Mouse (Mus musculus): ENCODE data around the gene Kcnk1. TPM values are rescaled to one million over a fixed set of nuclear protein-coding genes. Genes with fewer than 3 reads are reported as not detected.

The Kcnk1 gene
- total RNA-seq, 1 experiment, result 28.0 TPM

GRCm38 (mm10) chr8:126028941-126029340, 34.0 kb downstream of the Kcnk1 start:
- no peaks in the 10 kb centered on the region for H3K4me1 ChIP-seq (ENCODE audit: control insufficient read depth in 2 of 2, insufficient read depth in 2 of 2, low read length in 2 of 2, poor library complexity in 1 of 2)
- H3K9ac ChIP-seq (ENCODE audit: insufficient read depth, low read depth, low read length, poor library complexity, severe bottlenecking), result no peak overlapping the region
- H3K36me3 ChIP-seq (ENCODE audit: control insufficient read depth, insufficient read depth, low read length, poor library complexity, severe bottlenecking), result peaks cover 22% of the 10 kb centered on the region; the same call in 1 of the 2 replicates
- no peak overlapping the region for H3K27ac ChIP-seq (ENCODE audit: insufficient read depth, low read depth, low read length, poor library complexity, severe bottlenecking)
- no peak overlapping the region for H3K4me3 ChIP-seq (ENCODE audit: insufficient read depth in 1 of 2, low read depth in 1 of 2, low read length in 2 of 2, poor library complexity in 1 of 2, severe bottlenecking in 1 of 2)
- DNase-seq (ENCODE audit: low read depth, low spot score), result no peak
- TF ChIP-seq ZC3H11A (IDR thresholded peaks at IDR 0.05; ENCODE audit: borderline replicate concordance, low read depth, low read length) (no peak), HCFC1 (IDR thresholded peaks at IDR 0.05; ENCODE audit: borderline replicate concordance, insufficient read depth, low read length) (no peak), CHD2 (IDR thresholded peaks at IDR 0.05; ENCODE audit: low read depth, low read length) (no peak), MAFK (IDR thresholded peaks at IDR 0.05; ENCODE audit: insufficient read depth, low read depth, low read length) (no peak), ZNF384 (IDR thresholded peaks at IDR 0.05; ENCODE audit: low read depth, low read length) (no peak)
- H3K9me3 ChIP-seq (ENCODE audit: control insufficient read depth, insufficient read depth, low read depth, low read length), result no peaks in the 10 kb centered on the region
- in situ Hi-C loops (cut with MboI; ENCODE audit: low sequenced_read_pairs in 2 of 2, unreplicated experiment in 2 of 2), result no loop called here

GRCm38 (mm10) chr8:126032776-126033175, 37.8 kb downstream of the Kcnk1 start:
- no peak overlapping the region for H3K27ac ChIP-seq (ENCODE audit: insufficient read depth, low read depth, low read length, poor library complexity, severe bottlenecking)
- H3K4me1 ChIP-seq (ENCODE audit: control insufficient read depth in 2 of 2, insufficient read depth in 2 of 2, low read length in 2 of 2, poor library complexity in 1 of 2), result no peaks in the 10 kb centered on the region
- no peak for DNase-seq (ENCODE audit: low read depth, low spot score)
- peaks cover 9% of the 10 kb centered on the region; the same call in 1 of the 2 replicates for H3K36me3 ChIP-seq (ENCODE audit: control insufficient read depth, insufficient read depth, low read length, poor library complexity, severe bottlenecking)
- no peak overlapping the region for H3K9ac ChIP-seq (ENCODE audit: insufficient read depth, low read depth, low read length, poor library complexity, severe bottlenecking)
- in situ Hi-C loops (cut with MboI; ENCODE audit: low sequenced_read_pairs in 2 of 2, unreplicated experiment in 2 of 2), result no loop called here
- H3K4me3 ChIP-seq (ENCODE audit: insufficient read depth in 1 of 2, low read depth in 1 of 2, low read length in 2 of 2, poor library complexity in 1 of 2, severe bottlenecking in 1 of 2), result no peak overlapping the region
- no peaks in the 10 kb centered on the region for H3K9me3 ChIP-seq (ENCODE audit: control insufficient read depth, insufficient read depth, low read depth, low read length)
- TF ChIP-seq ZNF384 (IDR thresholded peaks at IDR 0.05; ENCODE audit: low read depth, low read length), result no peak
- TF ChIP-seq ZC3H11A (IDR thresholded peaks at IDR 0.05; ENCODE audit: borderline replicate concordance, low read depth, low read length), result no peak
- no peak for TF ChIP-seq MAFK (IDR thresholded peaks at IDR 0.05; ENCODE audit: insufficient read depth, low read depth, low read length)
- TF ChIP-seq HCFC1 (IDR thresholded peaks at IDR 0.05; ENCODE audit: borderline replicate concordance, insufficient read depth, low read length), result no peak
- no peak for TF ChIP-seq CHD2 (IDR thresholded peaks at IDR 0.05; ENCODE audit: low read depth, low read length)

- Histone ChIP-seq H3K9me3 (ENCODE audit: control insufficient read depth, insufficient read depth, low read depth, low read length) (no peaks in the 10 kb centered on the region), H3K36me3 (ENCODE audit: control insufficient read depth, insufficient read depth, low read length, poor library complexity, severe bottlenecking) (peaks cover 2% of the 10 kb centered on the region; the same call in 1 of the 2 replicates), H3K4me3 (ENCODE audit: insufficient read depth in 1 of 2, low read depth in 1 of 2, low read length in 2 of 2, poor library complexity in 1 of 2, severe bottlenecking in 1 of 2) (no peak overlapping the region), H3K27ac (ENCODE audit: insufficient read depth, low read depth, low read length, poor library complexity, severe bottlenecking) (no peak overlapping the region), H3K4me1 (ENCODE audit: control insufficient read depth in 2 of 2, insufficient read depth in 2 of 2, low read length in 2 of 2, poor library complexity in 1 of 2) (no peaks in the 10 kb centered on the region), H3K9ac (ENCODE audit: insufficient read depth, low read depth, low read length, poor library complexity, severe bottlenecking) (no peak overlapping the region)
- TF ChIP-seq HCFC1 (IDR thresholded peaks at IDR 0.05; ENCODE audit: borderline replicate concordance, insufficient read depth, low read length) (no peak), ZNF384 (IDR thresholded peaks at IDR 0.05; ENCODE audit: low read depth, low read length) (no peak), MAFK (IDR thresholded peaks at IDR 0.05; ENCODE audit: insufficient read depth, low read depth, low read length) (no peak), ZC3H11A (IDR thresholded peaks at IDR 0.05; ENCODE audit: borderline replicate concordance, low read depth, low read length) (no peak), CHD2 (IDR thresholded peaks at IDR 0.05; ENCODE audit: low read depth, low read length) (no peak)
- in situ Hi-C loops (cut with MboI; ENCODE audit: low sequenced_read_pairs in 2 of 2, unreplicated experiment in 2 of 2), result no loop called here
- no peak for DNase-seq (ENCODE audit: low read depth, low spot score)
These were observed 40.1 kb downstream of the Kcnk1 start for GRCm38 (mm10) chr8:126035046-126035445.

GRCm38 (mm10) chr8:126036340-126036739, 41.4 kb downstream of the Kcnk1 start:
- Histone ChIP-seq H3K9ac (ENCODE audit: insufficient read depth, low read depth, low read length, poor library complexity, severe bottlenecking) (no peak overlapping the region), H3K27ac (ENCODE audit: insufficient read depth, low read depth, low read length, poor library complexity, severe bottlenecking) (no peak overlapping the region), H3K4me3 (ENCODE audit: insufficient read depth in 1 of 2, low read depth in 1 of 2, low read length in 2 of 2, poor library complexity in 1 of 2, severe bottlenecking in 1 of 2) (no peak overlapping the region), H3K36me3 (ENCODE audit: control insufficient read depth, insufficient read depth, low read length, poor library complexity, severe bottlenecking) (peaks cover 2% of the 10 kb centered on the region; the same call in 1 of the 2 replicates), H3K4me1 (ENCODE audit: control insufficient read depth in 2 of 2, insufficient read depth in 2 of 2, low read length in 2 of 2, poor library complexity in 1 of 2) (no peaks in the 10 kb centered on the region), H3K9me3 (ENCODE audit: control insufficient read depth, insufficient read depth, low read depth, low read length) (no peaks in the 10 kb centered on the region)
- in situ Hi-C loops (cut with MboI; ENCODE audit: low sequenced_read_pairs in 2 of 2, unreplicated experiment in 2 of 2), result no loop called here
- TF ChIP-seq ZC3H11A (IDR thresholded peaks at IDR 0.05; ENCODE audit: borderline replicate concordance, low read depth, low read length), result no peak
- TF ChIP-seq HCFC1 (IDR thresholded peaks at IDR 0.05; ENCODE audit: borderline replicate concordance, insufficient read depth, low read length), result no peak
- TF ChIP-seq ZNF384 (IDR thresholded peaks at IDR 0.05; ENCODE audit: low read depth, low read length), result no peak
- TF ChIP-seq MAFK (IDR thresholded peaks at IDR 0.05; ENCODE audit: insufficient read depth, low read depth, low read length), result no peak
- DNase-seq (ENCODE audit: low read depth, low spot score), result no peak

- no peak for DNase-seq (ENCODE audit: low read depth, low spot score)
- Histone ChIP-seq H3K4me1 (ENCODE audit: control insufficient read depth in 2 of 2, insufficient read depth in 2 of 2, low read length in 2 of 2, poor library complexity in 1 of 2) (no peaks in the 10 kb centered on the region), H3K27ac (ENCODE audit: insufficient read depth, low read depth, low read length, poor library complexity, severe bottlenecking) (no peak overlapping the region), H3K4me3 (ENCODE audit: insufficient read depth in 1 of 2, low read depth in 1 of 2, low read length in 2 of 2, poor library complexity in 1 of 2, severe bottlenecking in 1 of 2) (no peak overlapping the region), H3K36me3 (ENCODE audit: control insufficient read depth, insufficient read depth, low read length, poor library complexity, severe bottlenecking) (no peaks in the 10 kb centered on the region), H3K9ac (ENCODE audit: insufficient read depth, low read depth, low read length, poor library complexity, severe bottlenecking) (no peak overlapping the region), H3K9me3 (ENCODE audit: control insufficient read depth, insufficient read depth, low read depth, low read length) (no peaks in the 10 kb centered on the region)
- in situ Hi-C loops (cut with MboI; ENCODE audit: low sequenced_read_pairs in 2 of 2, unreplicated experiment in 2 of 2), result no loop called here
- TF ChIP-seq MAFK (IDR thresholded peaks at IDR 0.05; ENCODE audit: insufficient read depth, low read depth, low read length) (no peak), HCFC1 (IDR thresholded peaks at IDR 0.05; ENCODE audit: borderline replicate concordance, insufficient read depth, low read length) (no peak), ZC3H11A (IDR thresholded peaks at IDR 0.05; ENCODE audit: borderline replicate concordance, low read depth, low read length) (no peak), ZNF384 (IDR thresholded peaks at IDR 0.05; ENCODE audit: low read depth, low read length) (no peak), CHD2 (IDR thresholded peaks at IDR 0.05; ENCODE audit: low read depth, low read length) (no peak)
These were observed 50.8 kb downstream of the Kcnk1 start for GRCm38 (mm10) chr8:126045751-126046150.
